Mouse (Mus musculus) hindbrain, embryonic 10.5 days (tissue): ENCODE results near the gene Icam5. TPM values are rescaled to one million over a fixed set of nuclear protein-coding genes. Genes with fewer than 3 reads are reported as not detected.

Source experiments
- DNase-seq: peaks from one replicate; pipeline ENCODE4 v3.0.0-alpha.2; 2017; ENCODE audit warnings: low spot score
- H3K27ac ChIP-seq: fragments of 300-500 bp; sonication (generic); 2 replicates; pipeline ENCODE4 v1.5.1; 2016; ENCODE audit warnings: mild to moderate bottlenecking, moderate library complexity
- H3K27me3 ChIP-seq: fragments of 300-500 bp; sonication (generic); 2 replicates; pipeline ENCODE4 v1.6.1; 2016; ENCODE audit warnings: mild to moderate bottlenecking; ENCODE audit not compliant: poor library complexity, insufficient read depth, severe bottlenecking
- H3K36me3 ChIP-seq: fragments of 300-500 bp; sonication (generic); 2 replicates; pipeline ENCODE4 v1.6.1; 2016; ENCODE audit warnings: mild to moderate bottlenecking, moderate library complexity
- H3K4me1 ChIP-seq: fragments of 300-500 bp; sonication (generic); replicated peaks from 2 replicates; pipeline ENCODE4 v1.6.1; 2016; ENCODE audit warnings: mild to moderate bottlenecking
- H3K4me3 ChIP-seq: fragments of 300-500 bp; sonication (generic); 2 replicates; pipeline ENCODE4 v1.5.1; 2016; ENCODE audit warnings: mild to moderate bottlenecking, moderate library complexity
- H3K9me3 ChIP-seq: fragments of 300-500 bp; sonication (generic); 2 replicates; pipeline ENCODE4 v1.6.1; 2016; ENCODE audit warnings: mild to moderate bottlenecking, moderate library complexity
- WGBS: fragments of 180-500 bp; shearing (Covaris S2); methylation state at CpG from one replicate; pipeline ENCODE4 v1.1.7; 2016; 5-methylcytosine and 5-hydroxymethylcytosine counted together
- microRNA counts: library from miRNA; unstranded; fragments of <30 nt; microRNA quantifications from one replicate; lab custom pipeline; 2017
- polyA plus RNA-seq: library from polyadenylated mRNA; unstranded; fragments of >200 nt; fragmentation: Nextera tagmentation; extraction: Ambion mirVana; gene quantifications from 2 replicates; pipeline ENCODE4 v1.2.1, GENCODE M21; 2016

Icam5 gene
- polyA plus RNA-seq, 1 experiment from 2014 or later = 0.07 TPM

- Histone ChIP-seq H3K27ac (no peak overlapping the region), H3K36me3 (no peaks in the 10 kb centered on the region), H3K27me3 (0 out of 2 replicates have a peak, but pooled peaks cover 10% of the 10 kb centered on the region), H3K4me1 (no peaks in the 10 kb centered on the region), H3K4me3 (no peak overlapping the region), H3K9me3 (no peaks in the 10 kb centered on the region)
- 73% methylated on average over 10 of the region's 10 CpGs for WGBS
- DNase-seq = no peak
Observed at GRCm38 (mm10) chr9:21051578-21051977, 19.7 kb downstream of the Icam5 start.

DNA sequence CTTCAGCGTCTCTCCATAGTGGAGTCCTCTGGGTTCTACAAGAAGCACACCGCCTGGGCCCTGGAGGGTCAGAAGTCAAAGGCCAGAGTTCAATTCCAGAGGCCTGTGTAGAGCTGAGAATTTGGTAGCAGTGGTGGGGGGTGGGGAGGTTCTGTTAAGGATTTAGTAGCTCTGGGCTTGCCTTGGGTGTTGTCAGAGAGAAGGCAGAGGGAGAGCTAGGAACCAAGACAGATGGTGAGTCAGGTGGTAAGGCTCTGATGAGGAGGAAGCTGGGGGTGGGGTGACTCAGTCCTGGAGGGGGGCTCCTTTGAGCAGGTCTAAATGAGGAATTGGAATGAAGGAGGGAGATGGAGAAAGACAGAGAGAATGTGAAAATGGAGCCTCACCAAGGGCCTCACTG lies 31.1 kb downstream of the Icam5 start:
- H3K27ac ChIP-seq = no peak overlapping the region
- no peaks in the 10 kb centered on the region for H3K27me3 ChIP-seq
- no peak for DNase-seq
- H3K4me3 ChIP-seq = no peak overlapping the region
- peaks cover 53% of the 10 kb centered on the region for H3K36me3 ChIP-seq
- no peaks in the 10 kb centered on the region for H3K9me3 ChIP-seq
- 82% methylated on average over 2 of the region's 2 CpGs for WGBS
- H3K4me1 ChIP-seq = no peaks in the 10 kb centered on the region

GRCm38 (mm10) chr9:21067006-21067684 lies 35.3 kb downstream of the Icam5 start, which contains the start of gene Zglp1:
Zglp1 (minus strand) TSS chr9:21067093.
- WGBS = 82% methylated on average over 27 of the region's 27 CpGs
- Histone ChIP-seq H3K36me3 (peaks cover 72% of the 10 kb centered on the region), H3K4me1 (peaks cover 8% of the 10 kb centered on the region), H3K27me3 (no peaks in the 10 kb centered on the region), H3K9me3 (no peaks in the 10 kb centered on the region), H3K4me3 (no peak within 1 kb of the TSS), H3K27ac (no peak within 1 kb of the TSS)
- DNase-seq = no peak

- Histone ChIP-seq H3K27ac (peak overlapping the region; percentile 91), H3K4me1 (peaks cover 25% of the 10 kb centered on the region), H3K27me3 (no peaks in the 10 kb centered on the region), H3K36me3 (peaks cover 67% of the 10 kb centered on the region), H3K4me3 (peak overlapping the region; percentile 90), H3K9me3 (no peaks in the 10 kb centered on the region)
- no peak for DNase-seq
- 18% methylated on average over 4 of the region's 4 CpGs for WGBS
Observed at GRCm38 (mm10) chr9:21072641-21073040, 40.8 kb downstream of the Icam5 start.

- peak; percentile 90 for DNase-seq
- 3% methylated on average over 58 of the region's 58 CpGs for WGBS
Observed at GRCm38 (mm10) chr9:21073044-21073840, 41.4 kb downstream of the Icam5 start, which contains the start of the genes Gm49373 and Fdx1l. Gm49373 (minus strand) TSS chr9:21073096. Fdx1l (minus strand) TSS chr9:21073614.

GRCm38 (mm10) chr9:21074173-21074572 lies 42.3 kb downstream of the Icam5 start:
- no peaks in the 10 kb centered on the region for H3K27me3 ChIP-seq
- WGBS = 78% methylated on average over 1 of the region's 1 CpGs
- peaks cover 25% of the 10 kb centered on the region for H3K4me1 ChIP-seq
- no peak overlapping the region for H3K4me3 ChIP-seq
- no peak for DNase-seq
- H3K27ac ChIP-seq = no peak overlapping the region
- H3K36me3 ChIP-seq = peaks cover 76% of the 10 kb centered on the region
- no peaks in the 10 kb centered on the region for H3K9me3 ChIP-seq

More at GRCm38 (mm10) chr9:21073044-21073840, 41.4 kb downstream of the Icam5 start, which contains the start of the genes Gm49373 and Fdx1l:
- peaks cover 67% of the 10 kb centered on the region for H3K36me3 ChIP-seq
- peak within 1 kb of the TSS; percentile 91 for H3K27ac ChIP-seq
- peak within 1 kb of the TSS; percentile 90 for H3K4me3 ChIP-seq
- no peaks in the 10 kb centered on the region for H3K27me3 ChIP-seq
- peaks cover 25% of the 10 kb centered on the region for H3K4me1 ChIP-seq
- H3K9me3 ChIP-seq = no peaks in the 10 kb centered on the region

- Histone ChIP-seq H3K36me3 (peaks cover 81% of the 10 kb centered on the region), H3K27me3 (no peaks in the 10 kb centered on the region), H3K4me3 (no peak overlapping the region), H3K27ac (no peak overlapping the region), H3K9me3 (no peaks in the 10 kb centered on the region), H3K4me1 (peaks cover 25% of the 10 kb centered on the region)
- WGBS = 93% methylated on average over 3 of the region's 3 CpGs
- DNase-seq = no peak
Observed at GRCm38 (mm10) chr9:21075625-21076024, 43.8 kb downstream of the Icam5 start.

DNA sequence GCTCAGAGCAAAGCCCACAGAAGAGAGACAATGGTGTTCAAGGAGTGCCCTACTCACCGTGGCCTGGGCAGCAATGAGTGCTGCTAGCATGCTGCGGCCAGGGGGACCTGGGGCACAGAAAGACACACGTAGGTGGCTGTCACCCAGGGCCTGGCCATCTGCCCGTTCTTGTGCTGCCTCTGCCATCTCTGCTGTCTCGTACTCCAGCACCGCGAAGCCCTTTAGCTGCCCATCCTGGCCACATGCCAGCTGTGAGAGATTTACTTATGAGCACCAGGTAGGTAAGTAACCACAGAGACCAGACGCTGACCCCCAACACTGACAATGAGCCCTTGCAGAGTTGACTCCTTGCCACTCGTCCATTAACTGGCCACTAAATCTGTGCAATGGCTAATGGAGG lies 49.3 kb downstream of the Icam5 start:
- Histone ChIP-seq H3K9me3 (no peaks in the 10 kb centered on the region), H3K4me1 (no peaks in the 10 kb centered on the region), H3K27ac (no peak overlapping the region), H3K4me3 (no peak overlapping the region), H3K27me3 (no peaks in the 10 kb centered on the region), H3K36me3 (peaks cover 100% of the 10 kb centered on the region)
- no peak for DNase-seq
- WGBS = 89% methylated on average over 9 of the region's 9 CpGs

DNA sequence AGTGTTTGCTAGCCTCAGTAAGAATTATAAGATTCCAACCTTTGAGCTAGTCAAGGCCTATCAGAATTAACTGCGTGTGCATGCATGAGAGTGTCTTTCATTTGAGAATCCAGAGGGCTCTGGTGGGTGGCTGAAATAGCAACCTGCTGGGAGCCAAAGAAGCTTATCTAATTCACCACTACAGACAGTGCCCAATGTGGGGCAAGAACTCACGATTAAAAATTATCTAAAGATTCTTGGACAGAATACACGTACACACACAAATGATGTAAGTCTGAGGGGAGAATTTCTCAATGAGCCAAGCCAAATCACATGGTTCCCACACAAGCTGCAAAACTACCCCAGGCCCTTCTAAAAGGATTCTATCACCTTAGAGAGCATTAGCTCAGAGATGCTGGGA lies 51.5 kb downstream of the Icam5 start:
- no peak overlapping the region for H3K27ac ChIP-seq
- H3K9me3 ChIP-seq = no peaks in the 10 kb centered on the region
- H3K36me3 ChIP-seq = peaks cover 100% of the 10 kb centered on the region
- no peaks in the 10 kb centered on the region for H3K4me1 ChIP-seq
- H3K4me3 ChIP-seq = no peak overlapping the region
- WGBS = 97% methylated on average over 3 of the region's 3 CpGs
- no peaks in the 10 kb centered on the region for H3K27me3 ChIP-seq
- DNase-seq = no peak

MicroRNAs within 50 kb of the gene (microRNA counts, 519-probe panel; counts per million panel counts)
- 2,908 counts per million, percentile 82 among the panel's probes with 10 or more counts for microRNA mmu-miR-1900 (lab: Ali Mortazavi, UCI)

Other genes starting within 250 kb of the Icam5 start
- gene Col5a3, start 217.0 kb upstream of the Icam5 start, polyA plus RNA-seq = 0.98 and 1.3 TPM in 2 replicates
- not detected in 2 replicates for gene Rdh8, start 213.6 kb upstream of the Icam5 start, polyA plus RNA-seq
- 0.85 and 1.4 TPM in 2 replicates for gene A230050P20Rik, start 163.4 kb upstream of the Icam5 start, polyA plus RNA-seq
- 5.5 and 7.0 TPM in 2 replicates for gene Angptl6, start 152.3 kb upstream of the Icam5 start, polyA plus RNA-seq
- 80.1 and 87.3 TPM in 2 replicates for gene Ppan, start 143.9 kb upstream of the Icam5 start, polyA plus RNA-seq
- 406 and 412 TPM in 2 replicates for gene Eif3g, start 133.4 kb upstream of the Icam5 start, polyA plus RNA-seq
- gene Dnmt1, start 72.2 kb upstream of the Icam5 start, polyA plus RNA-seq = 104 and 150 TPM in 2 replicates
- 24.2 and 25.2 TPM in 2 replicates for gene S1pr2, start 55.3 kb upstream of the Icam5 start, polyA plus RNA-seq
- gene Mrpl4, start 29.3 kb upstream of the Icam5 start, polyA plus RNA-seq = 136 and 150 TPM in 2 replicates
- gene Icam1, start 16.1 kb upstream of the Icam5 start, polyA plus RNA-seq = 5.1 and 5.8 TPM in 2 replicates
- gene Icam4, start 2.7 kb upstream of the Icam5 start, polyA plus RNA-seq = 5.9 and 6.0 TPM in 2 replicates
- 1.0 TPM in 2 replicates for gene Zglp1, start 35.0 kb downstream of the Icam5 start, polyA plus RNA-seq
- gene Gm49373, start 41.0 kb downstream of the Icam5 start, polyA plus RNA-seq = 1.0 and 1.4 TPM in 2 replicates
- 64.4 and 66.3 TPM in 2 replicates for gene Fdx1l, start 41.5 kb downstream of the Icam5 start, polyA plus RNA-seq
- 2.9 and 3.7 TPM in 2 replicates for gene Gm38431, start 59.9 kb downstream of the Icam5 start, polyA plus RNA-seq
- 94.3 and 103 TPM in 2 replicates for gene Raver1, start 59.9 kb downstream of the Icam5 start, polyA plus RNA-seq
- gene Tyk2, start 99.2 kb downstream of the Icam5 start, polyA plus RNA-seq = 15.3 and 15.5 TPM in 2 replicates
- gene Cdc37, start 117.9 kb downstream of the Icam5 start, polyA plus RNA-seq = 333 and 374 TPM in 2 replicates
- 3.7 and 6.5 TPM in 2 replicates for gene Pde4a, start 133.6 kb downstream of the Icam5 start, polyA plus RNA-seq
- gene Keap1, start 207.3 kb downstream of the Icam5 start, polyA plus RNA-seq = 46.5 and 50.0 TPM in 2 replicates
- 0.20 and 0.35 TPM in 2 replicates for gene S1pr5, start 216.4 kb downstream of the Icam5 start, polyA plus RNA-seq
- 52.3 and 59.4 TPM in 2 replicates for gene Atg4d, start 233.2 kb downstream of the Icam5 start, polyA plus RNA-seq